Mouse (Mus musculus) myocyte (in vitro differentiated cells): ENCODE results near the gene Ssbp3. TPM values are rescaled to one million over a fixed set of nuclear protein-coding genes. Genes with fewer than 3 reads are reported as not detected.

ENCODE experiments used
- H3K27me3 ChIP-seq: one replicate; pipeline ENCODE4 v1.6.1; 2011; ENCODE audit not compliant: control insufficient read depth, insufficient read depth, insufficient read length
- H3K36me3 ChIP-seq: one replicate; pipeline ENCODE4 v1.6.1; 2011; ENCODE audit not compliant: control insufficient read depth, insufficient read depth
- H3K4me2 ChIP-seq: one replicate; pipeline ENCODE4 v1.6.1; 2011; ENCODE audit warnings: low read depth, control low read depth
- H3K4me3 ChIP-seq: one replicate; pipeline ENCODE4 v1.5.1; 2011; ENCODE audit warnings: mild to moderate bottlenecking, control low read depth, moderate library complexity
- H3K79me2 ChIP-seq: one replicate; pipeline ENCODE4 v1.6.1; 2011; ENCODE audit not compliant: control insufficient read depth, insufficient read depth
- H3ac ChIP-seq: one replicate; pipeline ENCODE4 v1.6.1; 2011; ENCODE audit not compliant: control insufficient read depth, insufficient read length
- CEBPB ChIP-seq: IDR thresholded peaks from 2 replicates; pipeline ENCODE4 v1.6.1; 2011; ENCODE audit warnings: mild to moderate bottlenecking, moderate library complexity; ENCODE audit not compliant: poor library complexity, insufficient read depth, severe bottlenecking
- E2F4 ChIP-seq: IDR thresholded peaks from one replicate; pipeline ENCODE4 v1.6.1; 2011; ENCODE audit warnings: mild to moderate bottlenecking, control low read depth, moderate library complexity; ENCODE audit not compliant: insufficient read depth
- MAX ChIP-seq: IDR thresholded peaks from one replicate; pipeline ENCODE4 v1.6.1; 2011; ENCODE audit warnings: low read depth, mild to moderate bottlenecking, control low read depth
- MYOD1 ChIP-seq, 3 experiments: IDR thresholded peaks; one replicate each; pipeline ENCODE4 v1.6.1; 2011; ENCODE audit warnings: control low read depth in 2 of 3, low read depth in 2 of 3, mild to moderate bottlenecking in 2 of 3, moderate library complexity in 1 of 3; ENCODE audit not compliant: insufficient read length in 2 of 3, control insufficient read depth in 1 of 3
- MYOG ChIP-seq, 3 experiments: IDR thresholded peaks; one replicate each; pipeline ENCODE4 v1.6.1; 2011; ENCODE audit warnings: control low read depth in 2 of 3, low read depth in 2 of 3, mild to moderate bottlenecking in 2 of 3; ENCODE audit not compliant: insufficient read length in 2 of 3, control insufficient read depth in 1 of 3, insufficient read depth in 1 of 3
- POLR2A ChIP-seq: IDR thresholded peaks from one replicate; pipeline ENCODE4 v1.6.1; 2011; ENCODE audit warnings: low read depth, mild to moderate bottlenecking, control low read depth, moderate library complexity; ENCODE audit not compliant: insufficient read length
- POLR2AphosphoS2 ChIP-seq: IDR thresholded peaks from one replicate; pipeline ENCODE4 v1.6.1; 2011; ENCODE audit warnings: low read depth, control low read depth; ENCODE audit not compliant: insufficient read length
- SRF ChIP-seq: IDR thresholded peaks from one replicate; pipeline ENCODE4 v1.6.1; 2011; ENCODE audit warnings: low read depth; ENCODE audit not compliant: control insufficient read depth, insufficient read length
- TCF12 ChIP-seq: IDR thresholded peaks from one replicate; pipeline ENCODE4 v1.6.1; 2011; ENCODE audit warnings: mild to moderate bottlenecking, control low read depth; ENCODE audit not compliant: poor library complexity, insufficient read depth, severe bottlenecking
- TCF3 ChIP-seq: IDR thresholded peaks from one replicate; pipeline ENCODE4 v1.6.1; 2011; ENCODE audit warnings: low read depth, control low read depth; ENCODE audit not compliant: insufficient read length
- USF1 ChIP-seq: IDR thresholded peaks from one replicate; pipeline ENCODE4 v1.6.1; 2011; ENCODE audit warnings: low read depth, mild to moderate bottlenecking, control low read depth, moderate library complexity
- polyA plus RNA-seq: library from polyadenylated mRNA; unstranded; fragments of >200 nt; fragmentation: generic; extraction: Trizol; gene quantifications from one replicate; pipeline ENCODE4 v1.2.1, GENCODE M21; 2012; ENCODE audit warnings: missing spikeins

Ssbp3 gene
- polyA plus RNA-seq, 1 experiment: 59.4 TPM

- Histone ChIP-seq H3K4me2 (peak overlapping the region; percentile 92), H3K79me2 (peaks cover 31% of the 10 kb centered on the region), H3ac (no peak overlapping the region), H3K36me3 (peaks cover 26% of the 10 kb centered on the region), H3K27me3 (no peaks in the 10 kb centered on the region), H3K4me3 (peak overlapping the region; percentile 31)
- no peak for TF ChIP-seq CEBPB
- TF ChIP-seq MAX: no peak
- no peak for TF ChIP-seq POLR2A
- no peak for TF ChIP-seq TCF3
- no peak for TF ChIP-seq SRF
These were observed 3.0 kb downstream of the Ssbp3 start for GRCm38 (mm10) chr4:106913411-106914049.

- Histone ChIP-seq H3K27me3 (no peaks in the 10 kb centered on the region), H3K4me3 (no peak overlapping the region), H3K36me3 (peaks cover 30% of the 10 kb centered on the region), H3K4me2 (peak overlapping the region; percentile 39), H3K79me2 (peaks cover 45% of the 10 kb centered on the region), H3ac (no peak overlapping the region)
- TF ChIP-seq E2F4 (no peak), MYOD1 (IDR thresholded peaks at IDR 0.05; ENCODE audit: control insufficient read depth in 1 of 3, insufficient read length in 2 of 3, low read depth in 2 of 3) (peak in 2 of 3 experiments; percentile 53 to 88), TCF12 (no peak), SRF (no peak), CEBPB (no peak), POLR2AphosphoS2 (no peak), MAX (no peak), MYOG (IDR thresholded peaks at IDR 0.05; ENCODE audit: control insufficient read depth in 1 of 3, insufficient read depth in 1 of 3, insufficient read length in 2 of 3, low read depth in 2 of 3) (peak in 2 of 3 experiments; percentile 77 to 86)
These were observed 4.8 kb downstream of the Ssbp3 start for GRCm38 (mm10) chr4:106915265-106915664.

GRCm38 (mm10) chr4:106918263-106918662, 7.8 kb downstream of the Ssbp3 start:
- Histone ChIP-seq H3K79me2 (peaks cover 50% of the 10 kb centered on the region), H3K27me3 (no peaks in the 10 kb centered on the region), H3K4me3 (no peak overlapping the region), H3ac (no peak overlapping the region), H3K36me3 (peaks cover 44% of the 10 kb centered on the region), H3K4me2 (no peak overlapping the region)
- TF ChIP-seq TCF12: no peak
- no peak for TF ChIP-seq POLR2AphosphoS2
- no peak for TF ChIP-seq SRF
- no peak for TF ChIP-seq E2F4
- no peak for TF ChIP-seq MAX
- no peak for TF ChIP-seq USF1
- TF ChIP-seq CEBPB: no peak
- no peak for TF ChIP-seq TCF3
- TF ChIP-seq MYOD1 (IDR thresholded peaks at IDR 0.05; ENCODE audit: control insufficient read depth in 1 of 3, insufficient read length in 2 of 3, low read depth in 2 of 3): no peak
- no peak for TF ChIP-seq MYOG (IDR thresholded peaks at IDR 0.05; ENCODE audit: control insufficient read depth in 1 of 3, insufficient read depth in 1 of 3, insufficient read length in 2 of 3, low read depth in 2 of 3)

- Histone ChIP-seq H3K27me3 (no peaks in the 10 kb centered on the region), H3K4me2 (no peak overlapping the region), H3K36me3 (peaks cover 44% of the 10 kb centered on the region), H3K79me2 (peaks cover 46% of the 10 kb centered on the region), H3K4me3 (no peak overlapping the region), H3ac (no peak overlapping the region)
- TF ChIP-seq MAX: no peak
- no peak for TF ChIP-seq MYOD1 (IDR thresholded peaks at IDR 0.05; ENCODE audit: control insufficient read depth in 1 of 3, insufficient read length in 2 of 3, low read depth in 2 of 3)
These were observed 9.6 kb downstream of the Ssbp3 start for GRCm38 (mm10) chr4:106920119-106920518.

- Histone ChIP-seq H3K4me2 (peak overlapping the region; percentile 21), H3K79me2 (peaks cover 39% of the 10 kb centered on the region), H3K36me3 (peaks cover 40% of the 10 kb centered on the region), H3K4me3 (no peak overlapping the region), H3K27me3 (no peaks in the 10 kb centered on the region), H3ac (no peak overlapping the region)
- TF ChIP-seq TCF3 (no peak), POLR2A (no peak), SRF (no peak), MYOD1 (IDR thresholded peaks at IDR 0.05; ENCODE audit: control insufficient read depth in 1 of 3, insufficient read length in 2 of 3, low read depth in 2 of 3) (peak in 2 of 3 experiments; percentile 53 to 71), MYOG (IDR thresholded peaks at IDR 0.05; ENCODE audit: control insufficient read depth in 1 of 3, insufficient read depth in 1 of 3, insufficient read length in 2 of 3, low read depth in 2 of 3) (peak in 1 of 3 experiments; percentile 76)
These were observed 11.2 kb downstream of the Ssbp3 start for GRCm38 (mm10) chr4:106921375-106922336.
